Mouse (Mus musculus): ENCODE results near the gene Iqschfp.

GRCm38 (mm10) chr3:67935829-67936228 lies 43.8 kb downstream of the Iqschfp start:
- TF ChIP-seq CTCF (IDR thresholded peaks at IDR 0.05; ENCODE audit: low read depth) (no peak), EP300 (IDR thresholded peaks at IDR 0.05; ENCODE audit: low read depth) (no peak)
